Mouse (Mus musculus): ENCODE results near the gene Fstl1.

GRCm38 (mm10) chr16:37854054-37854453 is 77.4 kb downstream of the Fstl1 start:
- TF ChIP-seq CTCF (IDR thresholded peaks at IDR 0.05; ENCODE audit: low read depth, low read length) (no peak), EP300 (IDR thresholded peaks at IDR 0.05; ENCODE audit: insufficient read depth, low read depth, low read length) (no peak)
